Mouse (Mus musculus): Measurements from ENCODE around the gene Farp1.

The Farp1 gene

GRCm38 (mm10) chr14:121058481-121058880 lies 23.5 kb downstream of the Farp1 start:
- no peak for DNase-seq (ENCODE audit: low read depth)

- DNase-seq (ENCODE audit: low read depth): no peak
These were observed 24.3 kb downstream of the Farp1 start for GRCm38 (mm10) chr14:121059266-121059665.

GRCm38 (mm10) chr14:121060484-121060883 lies 25.5 kb downstream of the Farp1 start:
- no peak for DNase-seq (ENCODE audit: low read depth)

GRCm38 (mm10) chr14:121061686-121062085 lies 26.7 kb downstream of the Farp1 start:
- DNase-seq (ENCODE audit: low read depth): no peak

GRCm38 (mm10) chr14:121062238-121063082 lies 27.5 kb downstream of the Farp1 start:
- DNase-seq (ENCODE audit: low read depth): no peak

GRCm38 (mm10) chr14:121064726-121065125 lies 29.7 kb downstream of the Farp1 start:
- no peak for DNase-seq (ENCODE audit: low read depth)

GRCm38 (mm10) chr14:121073093-121073866 lies 38.3 kb downstream of the Farp1 start:
- no peak for DNase-seq (ENCODE audit: low read depth)

GRCm38 (mm10) chr14:121074197-121074734 lies 39.3 kb downstream of the Farp1 start:
- DNase-seq (ENCODE audit: low read depth): no peak

- DNase-seq (ENCODE audit: low read depth): no peak
These were observed 45.7 kb downstream of the Farp1 start for GRCm38 (mm10) chr14:121080739-121081138.

GRCm38 (mm10) chr14:121082341-121082740 lies 47.3 kb downstream of the Farp1 start:
- DNase-seq (ENCODE audit: low read depth): no peak

GRCm38 (mm10) chr14:121082793-121083192 lies 47.8 kb downstream of the Farp1 start:
- no peak for DNase-seq (ENCODE audit: low read depth)

GRCm38 (mm10) chr14:121083352-121083751 lies 48.4 kb downstream of the Farp1 start:
- no peak for DNase-seq (ENCODE audit: low read depth)

- no peak for DNase-seq (ENCODE audit: low read depth)
These were observed 57.5 kb downstream of the Farp1 start for GRCm38 (mm10) chr14:121092517-121092916.

GRCm38 (mm10) chr14:121093860-121094259 lies 58.9 kb downstream of the Farp1 start:
- DNase-seq (ENCODE audit: low read depth): no peak

GRCm38 (mm10) chr14:121097640-121098435 lies 62.8 kb downstream of the Farp1 start:
- DNase-seq (ENCODE audit: low read depth): no peak

- DNase-seq (ENCODE audit: low read depth): no peak
These were observed 64.1 kb downstream of the Farp1 start for GRCm38 (mm10) chr14:121099120-121099519.

GRCm38 (mm10) chr14:121099876-121100275 lies 64.9 kb downstream of the Farp1 start:
- DNase-seq (ENCODE audit: low read depth): no peak

- DNase-seq (ENCODE audit: low read depth): no peak
These were observed 65.8 kb downstream of the Farp1 start for GRCm38 (mm10) chr14:121100829-121101228.

- no peak for DNase-seq (ENCODE audit: low read depth)
These were observed 66.5 kb downstream of the Farp1 start for GRCm38 (mm10) chr14:121101531-121101930.

- no peak for DNase-seq (ENCODE audit: low read depth)
These were observed 67.6 kb downstream of the Farp1 start for GRCm38 (mm10) chr14:121102599-121102998.

GRCm38 (mm10) chr14:121103459-121103858 lies 68.5 kb downstream of the Farp1 start:
- no peak for DNase-seq (ENCODE audit: low read depth)

GRCm38 (mm10) chr14:121104760-121105329 lies 69.8 kb downstream of the Farp1 start:
- DNase-seq (ENCODE audit: low read depth): no peak

Data from naive thymus-derived CD4-positive, alpha-beta T cell, adult 2 months (primary cell).